Mouse (Mus musculus): ENCODE data around the gene Rph3al. TPM values are rescaled to one million over a fixed set of nuclear protein-coding genes. Genes with fewer than 3 reads are reported as not detected.

Gene Rph3al
- polyA plus RNA-seq, 1 experiment from 2014 or later = 2.2 TPM

DNA sequence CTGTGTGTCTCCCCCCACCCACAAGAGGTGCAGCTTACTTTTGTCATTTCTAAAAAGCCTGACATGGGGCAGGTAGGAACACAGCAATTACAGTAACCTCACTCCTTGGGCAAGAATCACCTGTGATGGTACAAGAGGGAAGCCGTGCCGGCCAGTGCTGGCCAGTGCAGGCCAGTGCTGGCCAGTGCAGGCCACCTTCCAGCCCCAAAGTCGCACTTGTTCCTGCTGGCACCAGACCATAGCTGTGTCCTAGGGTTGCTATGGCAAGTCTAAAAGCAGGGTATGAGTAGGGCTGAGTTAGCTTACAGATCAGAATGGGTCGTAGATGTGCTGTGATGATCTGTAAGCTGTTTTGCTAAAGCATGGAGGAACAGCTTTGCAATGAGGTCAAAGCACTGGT, 15.5 kb downstream of the Rph3al start:
- no peak for DNase-seq (ENCODE audit: low spot score)

GRCm38 (mm10) chr11:75919139-75919538, 19.1 kb downstream of the Rph3al start:
- Histone ChIP-seq H3K9ac (ENCODE audit: low read depth, low read length) (no peak overlapping the region), H3K9me3 (ENCODE audit: control insufficient read depth, low read length) (no peaks in the 10 kb centered on the region), H3K27ac (ENCODE audit: low read depth, low read length) (no peak overlapping the region), H3K4me1 (replicated peaks; ENCODE audit: control insufficient read depth, insufficient read depth, low read length) (no peaks in the 10 kb centered on the region; the same call in 1 of the 2 replicates), H3K4me2 (replicated peaks; ENCODE audit: low read depth, low read length) (no peak overlapping the region), H3K4me3 (ENCODE audit: low read depth, low read length) (no peak overlapping the region), H3K27me3 (ENCODE audit: control insufficient read depth, insufficient read depth, low read length) (no peaks in the 10 kb centered on the region), H3K36me3 (ENCODE audit: control insufficient read depth, insufficient read depth, low read length) (no peaks in the 10 kb centered on the region)
- 95% methylated on average over 6 of the region's 6 CpGs for WGBS
- DNase-seq (ENCODE audit: low spot score) (no peak), ATAC-seq (ENCODE audit: low FRiP score) (no peak)

More for the DNA sequence above, 15.5 kb downstream of the Rph3al start:
- Histone ChIP-seq H3K4me3 (ENCODE audit: low read depth, low read length) (no peak overlapping the region), H3K9ac (ENCODE audit: low read depth, low read length) (no peak overlapping the region), H3K9me3 (ENCODE audit: control insufficient read depth, low read length) (no peaks in the 10 kb centered on the region), H3K4me2 (replicated peaks; ENCODE audit: low read depth, low read length) (no peak overlapping the region), H3K4me1 (replicated peaks; ENCODE audit: control insufficient read depth, insufficient read depth, low read length) (peaks cover 3% of the 10 kb centered on the region; the same call in 1 of the 2 replicates), H3K27me3 (ENCODE audit: control insufficient read depth, insufficient read depth, low read length) (no peaks in the 10 kb centered on the region), H3K36me3 (ENCODE audit: control insufficient read depth, insufficient read depth, low read length) (no peaks in the 10 kb centered on the region), H3K27ac (ENCODE audit: low read depth, low read length) (no peak overlapping the region)
- ATAC-seq (ENCODE audit: low FRiP score) = no peak
- 80% methylated on average over 4 of the region's 4 CpGs for WGBS

GRCm38 (mm10) chr11:75917340-75917739, 20.9 kb downstream of the Rph3al start:
- H3K36me3 ChIP-seq (ENCODE audit: control insufficient read depth, insufficient read depth, low read length) = no peaks in the 10 kb centered on the region
- ATAC-seq (ENCODE audit: low FRiP score) = no peak
- H3K9me3 ChIP-seq (ENCODE audit: control insufficient read depth, low read length) = no peaks in the 10 kb centered on the region
- no peak overlapping the region for H3K4me2 ChIP-seq (replicated peaks; ENCODE audit: low read depth, low read length)
- no peak for DNase-seq (ENCODE audit: low spot score)
- H3K9ac ChIP-seq (ENCODE audit: low read depth, low read length) = no peak overlapping the region
- WGBS = 80% methylated on average over 3 of the region's 3 CpGs
- no peaks in the 10 kb centered on the region for H3K27me3 ChIP-seq (ENCODE audit: control insufficient read depth, insufficient read depth, low read length)
- no peak overlapping the region for H3K27ac ChIP-seq (ENCODE audit: low read depth, low read length)
- no peak overlapping the region for H3K4me3 ChIP-seq (ENCODE audit: low read depth, low read length)
- H3K4me1 ChIP-seq (replicated peaks; ENCODE audit: control insufficient read depth, insufficient read depth, low read length) = no peaks in the 10 kb centered on the region; the same call in 1 of the 2 replicates

DNA sequence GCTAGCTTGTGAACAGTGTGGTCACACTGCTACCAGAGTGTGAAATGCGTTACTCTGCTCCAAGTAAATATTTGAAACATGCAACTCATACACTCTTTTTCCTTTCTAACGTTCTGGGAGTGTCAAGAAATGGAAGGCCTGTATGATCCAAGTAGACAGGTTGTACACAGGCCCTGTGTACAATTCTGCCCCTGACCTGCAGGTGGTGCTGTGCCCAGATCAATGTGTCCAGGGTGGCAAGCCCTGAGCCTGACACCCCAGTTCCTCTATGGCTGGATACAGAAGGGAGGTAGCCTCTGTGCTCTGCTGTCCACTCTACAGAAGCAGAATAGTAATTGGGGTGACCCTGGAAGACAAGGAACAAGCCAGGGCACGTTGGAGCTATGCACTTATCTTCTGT, 24.3 kb downstream of the Rph3al start:
- no peak overlapping the region for H3K4me2 ChIP-seq (replicated peaks; ENCODE audit: low read depth, low read length)
- ATAC-seq (ENCODE audit: low FRiP score) = no peak
- DNase-seq (ENCODE audit: low spot score) = peak; percentile 29
- no peaks in the 10 kb centered on the region for H3K27me3 ChIP-seq (ENCODE audit: control insufficient read depth, insufficient read depth, low read length)
- 63% methylated on average over 3 of the region's 3 CpGs for WGBS
- H3K36me3 ChIP-seq (ENCODE audit: control insufficient read depth, insufficient read depth, low read length) = no peaks in the 10 kb centered on the region
- no peaks in the 10 kb centered on the region for H3K9me3 ChIP-seq (ENCODE audit: control insufficient read depth, low read length)
- H3K4me3 ChIP-seq (ENCODE audit: low read depth, low read length) = no peak overlapping the region
- H3K27ac ChIP-seq (ENCODE audit: low read depth, low read length) = no peak overlapping the region
- H3K9ac ChIP-seq (ENCODE audit: low read depth, low read length) = no peak overlapping the region
- H3K4me1 ChIP-seq (replicated peaks; ENCODE audit: control insufficient read depth, insufficient read depth, low read length) = no peaks in the 10 kb centered on the region

- no peaks in the 10 kb centered on the region for H3K9me3 ChIP-seq (ENCODE audit: control insufficient read depth, low read length)
- no peak overlapping the region for H3K9ac ChIP-seq (ENCODE audit: low read depth, low read length)
- 56% methylated on average over 10 of the region's 10 CpGs for WGBS
- no peaks in the 10 kb centered on the region for H3K4me1 ChIP-seq (replicated peaks; ENCODE audit: control insufficient read depth, insufficient read depth, low read length)
- peak; percentile 81 for DNase-seq (ENCODE audit: low spot score)
- no peak overlapping the region for H3K4me2 ChIP-seq (replicated peaks; ENCODE audit: low read depth, low read length)
- H3K27ac ChIP-seq (ENCODE audit: low read depth, low read length) = no peak overlapping the region
- no peaks in the 10 kb centered on the region for H3K36me3 ChIP-seq (ENCODE audit: control insufficient read depth, insufficient read depth, low read length)
- H3K4me3 ChIP-seq (ENCODE audit: low read depth, low read length) = no peak overlapping the region
- no peak for ATAC-seq (ENCODE audit: low FRiP score)
- H3K27me3 ChIP-seq (ENCODE audit: control insufficient read depth, insufficient read depth, low read length) = no peaks in the 10 kb centered on the region
Measured at GRCm38 (mm10) chr11:75912944-75913657, 25.1 kb downstream of the Rph3al start.

DNA sequence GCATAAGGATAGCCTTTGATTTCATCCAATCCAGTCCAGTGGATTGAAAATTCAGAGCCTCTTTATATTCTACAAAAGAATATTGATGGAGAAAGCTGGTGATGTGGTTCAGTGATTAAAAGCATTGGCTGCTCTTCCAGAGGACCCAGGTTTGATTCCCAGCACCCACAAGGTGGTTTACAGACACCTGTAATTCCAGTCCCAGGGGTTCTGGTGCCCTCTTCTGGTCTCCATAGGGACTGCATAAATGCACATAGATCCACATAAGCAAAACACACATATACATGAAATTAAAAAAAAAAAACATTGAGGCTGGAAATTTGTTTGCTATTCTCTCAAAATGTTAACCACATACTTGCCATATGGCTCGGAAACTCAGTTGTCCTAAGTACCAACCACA, 26.3 kb downstream of the Rph3al start:
- ATAC-seq (ENCODE audit: low FRiP score) = no peak
- DNase-seq (ENCODE audit: low spot score) = no peak
- Histone ChIP-seq H3K4me3 (ENCODE audit: low read depth, low read length) (no peak overlapping the region), H3K27ac (ENCODE audit: low read depth, low read length) (no peak overlapping the region), H3K36me3 (ENCODE audit: control insufficient read depth, insufficient read depth, low read length) (no peaks in the 10 kb centered on the region), H3K4me2 (replicated peaks; ENCODE audit: low read depth, low read length) (no peak overlapping the region), H3K4me1 (replicated peaks; ENCODE audit: control insufficient read depth, insufficient read depth, low read length) (no peaks in the 10 kb centered on the region), H3K27me3 (ENCODE audit: control insufficient read depth, insufficient read depth, low read length) (no peaks in the 10 kb centered on the region), H3K9me3 (ENCODE audit: control insufficient read depth, low read length) (no peaks in the 10 kb centered on the region), H3K9ac (ENCODE audit: low read depth, low read length) (no peak overlapping the region)
- 92% methylated on average over 1 of the region's 1 CpGs for WGBS

DNA sequence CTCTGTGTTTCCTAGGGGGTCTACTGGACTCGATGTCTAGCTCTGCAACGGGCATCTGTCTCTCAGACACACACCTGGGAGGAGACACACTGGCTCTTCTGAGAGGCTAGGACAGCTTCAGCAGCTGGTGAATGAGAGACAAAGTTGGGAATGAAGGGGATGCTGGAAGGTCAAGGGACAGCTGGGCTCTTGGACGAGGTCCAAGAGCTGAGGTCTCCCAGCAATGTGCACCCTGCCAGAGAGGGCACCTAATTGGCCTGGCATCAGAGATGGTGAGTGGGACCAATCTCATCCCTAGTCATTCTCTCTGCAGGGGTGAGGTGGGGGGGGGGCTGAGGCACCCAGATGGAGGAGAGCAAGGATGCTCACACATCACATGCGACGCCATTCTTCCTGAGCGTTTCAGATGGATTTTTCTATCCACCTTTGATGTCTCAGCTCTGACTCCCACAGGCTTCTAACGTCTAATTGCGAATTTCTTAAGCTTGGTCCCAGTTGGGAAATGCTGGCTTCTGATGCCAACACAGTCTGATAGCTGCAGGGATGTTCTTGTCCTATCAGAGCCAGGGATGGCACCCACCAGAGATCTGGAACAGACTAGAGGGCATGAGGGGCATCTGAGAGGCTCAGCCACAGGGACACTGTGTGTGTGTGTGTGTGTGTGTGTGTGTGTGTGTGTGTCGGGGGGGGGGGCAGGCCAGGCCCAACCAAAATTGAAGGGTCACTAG, 28.4 kb downstream of the Rph3al start:
- DNase-seq (ENCODE audit: low spot score) = no peak
- 81% methylated on average over 9 of the region's 9 CpGs for WGBS

GRCm38 (mm10) chr11:75907406-75907805, 30.8 kb downstream of the Rph3al start:
- Histone ChIP-seq H3K4me3 (ENCODE audit: low read depth, low read length) (no peak overlapping the region), H3K9ac (ENCODE audit: low read depth, low read length) (no peak overlapping the region), H3K27me3 (ENCODE audit: control insufficient read depth, insufficient read depth, low read length) (no peaks in the 10 kb centered on the region), H3K4me1 (replicated peaks; ENCODE audit: control insufficient read depth, insufficient read depth, low read length) (0 out of 2 replicates have a peak, but pooled peaks cover 3% of the 10 kb centered on the region), H3K9me3 (ENCODE audit: control insufficient read depth, low read length) (no peaks in the 10 kb centered on the region), H3K36me3 (ENCODE audit: control insufficient read depth, insufficient read depth, low read length) (no peaks in the 10 kb centered on the region), H3K27ac (ENCODE audit: low read depth, low read length) (no peak overlapping the region), H3K4me2 (replicated peaks; ENCODE audit: low read depth, low read length) (no peak overlapping the region)
- 76% methylated on average over 4 of the region's 4 CpGs for WGBS
- ATAC-seq (ENCODE audit: low FRiP score) (no peak), DNase-seq (ENCODE audit: low spot score) (no peak)

More for the DNA sequence above, 28.4 kb downstream of the Rph3al start:
- Histone ChIP-seq H3K4me2 (replicated peaks; ENCODE audit: low read depth, low read length) (no peak overlapping the region), H3K4me3 (ENCODE audit: low read depth, low read length) (no peak overlapping the region), H3K4me1 (replicated peaks; ENCODE audit: control insufficient read depth, insufficient read depth, low read length) (no peaks in the 10 kb centered on the region), H3K9ac (ENCODE audit: low read depth, low read length) (no peak overlapping the region), H3K9me3 (ENCODE audit: control insufficient read depth, low read length) (no peaks in the 10 kb centered on the region), H3K27me3 (ENCODE audit: control insufficient read depth, insufficient read depth, low read length) (no peaks in the 10 kb centered on the region), H3K27ac (ENCODE audit: low read depth, low read length) (no peak overlapping the region), H3K36me3 (ENCODE audit: control insufficient read depth, insufficient read depth, low read length) (no peaks in the 10 kb centered on the region)
- no peak for ATAC-seq (ENCODE audit: low FRiP score)

DNA sequence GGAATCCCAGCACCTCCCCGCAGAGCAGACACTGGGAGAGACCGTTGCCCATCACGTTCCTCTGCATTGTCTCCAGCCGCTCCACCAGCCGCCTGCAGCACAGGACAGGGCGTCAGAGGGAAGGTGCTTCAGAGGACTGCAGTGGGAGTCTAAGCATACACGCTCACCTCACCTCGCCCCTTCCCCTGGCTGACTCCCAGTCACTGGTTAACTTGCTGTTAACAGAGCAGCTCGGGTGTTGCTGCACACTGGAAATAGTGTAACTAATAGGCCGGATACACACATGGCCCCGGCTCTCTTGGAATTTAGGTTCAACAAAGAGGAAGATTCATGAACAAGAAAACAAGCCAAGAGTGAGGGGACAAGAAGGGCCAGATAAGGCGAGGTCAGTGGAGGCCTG, 31.7 kb downstream of the Rph3al start:
- no peaks in the 10 kb centered on the region for H3K27me3 ChIP-seq (ENCODE audit: control insufficient read depth, insufficient read depth, low read length)
- H3K9ac ChIP-seq (ENCODE audit: low read depth, low read length) = no peak overlapping the region
- DNase-seq (ENCODE audit: low spot score) = no peak
- ATAC-seq (ENCODE audit: low FRiP score) = no peak
- no peak overlapping the region for H3K27ac ChIP-seq (ENCODE audit: low read depth, low read length)
- no peak overlapping the region for H3K4me3 ChIP-seq (ENCODE audit: low read depth, low read length)
- 0 out of 2 replicates have a peak, but pooled peaks cover 3% of the 10 kb centered on the region for H3K4me1 ChIP-seq (replicated peaks; ENCODE audit: control insufficient read depth, insufficient read depth, low read length)
- 56% methylated on average over 12 of the region's 12 CpGs for WGBS
- no peaks in the 10 kb centered on the region for H3K36me3 ChIP-seq (ENCODE audit: control insufficient read depth, insufficient read depth, low read length)
- no peak overlapping the region for H3K4me2 ChIP-seq (replicated peaks; ENCODE audit: low read depth, low read length)
- H3K9me3 ChIP-seq (ENCODE audit: control insufficient read depth, low read length) = no peaks in the 10 kb centered on the region
